Mouse (Mus musculus) heart, postnatal 0 days (tissue): ENCODE results near the gene Sdad1.

Source experiments
- CTCF ChIP-seq: IDR thresholded peaks from 2 replicates; pipeline ENCODE4 v1.5.1; 2016; ENCODE audit warnings: antibody characterized with exemption, control low read depth, low read depth
- EP300 ChIP-seq: IDR thresholded peaks from 2 replicates; pipeline ENCODE4 v1.6.1; 2016; ENCODE audit warnings: antibody characterized with exemption, low read depth

GRCm38 (mm10) chr5:92283107-92283506 lies 27.2 kb downstream of the Sdad1 start:
- TF ChIP-seq EP300 = no peak
- no peak for TF ChIP-seq CTCF
